Comparison of ENCODE assay signal across 22 mouse cellular contexts in the genomic region with DNA sequence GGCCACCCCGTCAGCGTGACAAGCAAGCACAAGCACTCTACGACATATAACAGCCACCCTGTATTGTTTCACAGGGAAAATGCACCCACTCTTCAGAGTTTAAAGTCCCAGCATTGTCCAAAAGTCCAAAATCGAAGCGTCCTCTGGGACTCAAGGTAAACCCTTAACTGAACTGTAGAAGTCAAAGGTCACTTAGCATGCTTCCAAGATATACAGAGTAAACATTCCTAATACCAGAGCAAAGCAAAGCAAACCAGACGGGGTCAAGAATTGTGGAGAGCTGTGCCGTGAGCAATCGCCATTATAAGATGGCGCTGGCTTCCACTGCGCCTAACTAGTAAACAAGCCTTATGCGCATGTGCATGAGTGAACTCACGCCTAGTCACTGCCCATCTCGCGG.
"Had no signal": no experiment of that assay in that cellular context is flagged by ENCODE, and none has a peak within 500 bp of the region (broad histone marks: within the 10 kb centered on the region; RNA-seq: fewer than 3 reads in every experiment).

No protein-coding gene starts in this region.

- H3K4me3 ChIP-seq: lung, embryonic 15.5 days; megakaryocyte, embryonic 14.5 days; midbrain, embryonic 10.5 days; myocyte; neural tube, embryonic 13.5 days; neural tube, embryonic 15.5 days had no signal

- H3K4me1 ChIP-seq: neural tube, embryonic 15.5 days had no signal

- H3K27me3 ChIP-seq: lung, embryonic 15.5 days; megakaryocyte, embryonic 14.5 days; neural tube, embryonic 13.5 days; neural tube, embryonic 15.5 days had no signal

- H3K27ac ChIP-seq: liver, embryonic 14.5 days; lung, embryonic 15.5 days; macrophage; midbrain, embryonic 10.5 days; neural tube, embryonic 13.5 days; neural tube, embryonic 15.5 days had no signal

- H3K4me2 ChIP-seq: lung, embryonic 15.5 days; neural tube, embryonic 13.5 days; neural tube, embryonic 15.5 days had no signal

- DNase-seq: lung, adult 2 months; lung, postnatal 14 days; lung, postnatal 36 days; midbrain, embryonic 14.5 days; retina, postnatal 1 day; right cerebral cortex, adult 18-20 months; right cerebral cortex, postnatal 25 days; right cerebral cortex, postnatal 4 days; spleen, adult 18-20 months; thymus, adult 18-20 months; thymus, postnatal 25 days; thymus, postnatal 4 days had no signal

- H3K36me3 ChIP-seq: lung, embryonic 15.5 days; midbrain, embryonic 10.5 days; neural tube, embryonic 13.5 days; neural tube, embryonic 15.5 days had no signal

- H3K9me3 ChIP-seq: lung, embryonic 15.5 days; megakaryocyte, embryonic 14.5 days; midbrain, embryonic 10.5 days; neural tube, embryonic 13.5 days; neural tube, embryonic 15.5 days had no signal

- ATAC-seq: lung, postnatal 0 days; midbrain, embryonic 16.5 days had no signal

- H3K9ac ChIP-seq: liver, embryonic 14.5 days; lung, embryonic 15.5 days; neural tube, embryonic 13.5 days; neural tube, embryonic 15.5 days had no signal
